Mouse (Mus musculus): Measurements from ENCODE around the gene Pnpla2. TPM values are rescaled to one million over a fixed set of nuclear protein-coding genes. Genes with fewer than 3 reads are reported as not detected.

Pnpla2 gene
- polyA plus RNA-seq, 1 experiment from 2014 or later: 17.6 TPM

DNA sequence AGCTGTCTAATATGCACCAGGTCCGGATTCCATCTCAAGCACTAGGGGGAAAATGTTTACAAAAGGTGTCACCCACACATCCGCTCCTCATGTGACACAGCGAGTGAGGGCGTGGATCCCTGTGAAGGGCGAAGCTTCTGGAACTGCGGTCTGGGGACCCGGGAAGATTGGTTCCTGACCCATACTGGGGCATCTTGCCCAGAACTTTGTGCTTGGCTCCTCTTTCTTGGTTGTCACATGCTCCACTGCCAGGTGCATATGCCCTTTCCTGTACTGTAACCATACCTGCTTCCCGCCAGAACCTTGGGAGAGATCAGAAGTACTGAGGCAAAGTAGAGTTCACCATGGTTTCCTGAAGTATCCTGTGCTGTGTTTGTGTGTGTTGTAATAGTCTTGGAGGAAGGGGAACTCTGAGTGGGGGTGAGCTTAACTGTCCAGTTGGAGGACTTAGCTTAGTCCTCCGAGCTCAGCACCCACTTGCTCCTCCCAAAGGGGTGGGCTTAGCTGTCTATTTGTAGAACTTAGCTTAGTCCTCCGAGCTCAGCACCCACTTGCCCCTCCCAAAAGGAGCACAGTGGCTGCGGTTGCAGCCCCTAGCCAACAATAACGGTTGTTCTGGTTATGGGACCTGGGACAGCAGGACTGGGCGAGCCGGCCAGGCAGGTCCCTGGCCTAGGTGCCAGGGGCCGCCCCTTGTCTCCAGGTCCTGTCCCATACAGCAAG, 5.6 kb downstream of the Pnpla2 start, which contains the start of gene Cracr2b:
Cracr2b (plus strand) TSS at position 704 of the 723 bp plus-strand sequence.
- no peak within 1 kb of the TSS for H3K27ac ChIP-seq (ENCODE audit: low read depth, low read length)

DNA sequence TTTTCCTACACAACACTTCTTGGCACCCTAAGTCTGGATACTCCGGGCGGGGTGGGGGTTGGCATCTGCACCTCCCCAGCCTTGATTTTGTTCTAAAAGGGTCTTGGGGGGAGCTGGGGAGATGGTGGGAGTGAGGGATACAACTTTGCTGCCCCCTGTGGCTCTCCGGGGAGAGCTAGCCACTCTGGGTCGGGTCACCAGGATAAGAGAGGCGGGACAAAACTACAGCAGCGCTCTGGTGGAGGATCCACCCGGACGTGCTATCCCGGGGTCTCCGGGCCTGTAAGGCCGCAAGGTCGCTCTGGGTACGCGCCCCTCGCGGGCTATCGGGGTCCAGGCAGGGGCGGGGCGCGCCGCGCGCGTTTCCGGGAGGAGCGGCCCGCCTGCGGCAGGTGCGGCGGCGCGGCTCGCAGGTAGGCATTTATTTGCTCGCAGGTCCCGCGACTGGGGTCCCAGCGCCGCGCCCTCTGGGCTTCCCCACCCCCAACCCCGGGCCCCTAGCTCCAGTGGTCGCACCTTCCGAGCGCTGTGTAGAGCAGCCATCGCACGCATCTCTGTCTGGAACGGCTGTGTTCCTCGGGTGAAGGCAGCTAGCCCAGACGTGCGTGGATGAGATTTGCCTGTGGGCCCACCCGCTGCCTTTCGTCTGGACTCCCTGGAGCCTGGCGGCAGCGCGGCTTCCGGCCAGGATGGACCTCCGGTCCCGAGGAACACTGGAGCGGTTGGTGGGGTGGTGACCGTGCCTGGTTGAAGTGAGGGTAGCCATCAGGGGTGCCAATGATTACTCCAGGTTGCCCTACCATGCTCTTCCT, 6.7 kb downstream of the Pnpla2 start:
- Histone ChIP-seq H3K27ac (ENCODE audit: low read depth, low read length) (no peak overlapping the region), H3K4me3 (ENCODE audit: low read depth, low read length) (peak overlapping the region; percentile 27), H3K4me2 (ENCODE audit: low read depth) (peak overlapping the region; percentile 46), H3K4me1 (ENCODE audit: control insufficient read depth, insufficient read depth, low read length) (0 out of 2 replicates have a peak, but pooled peaks cover 5% of the 10 kb centered on the region), H3K9ac (ENCODE audit: low read length) (peak overlapping the region; percentile 32; the same call in 1 of the 2 replicates), H3K9me3 (ENCODE audit: control insufficient read depth, low read length) (no peaks in the 10 kb centered on the region), H3K27me3 (ENCODE audit: control insufficient read depth, insufficient read depth, low read length) (peaks cover 69% of the 10 kb centered on the region), H3K36me3 (ENCODE audit: control insufficient read depth, insufficient read depth, low read length) (no peaks in the 10 kb centered on the region)
- 2% methylated on average over 59 of the region's 59 CpGs for WGBS
- no peak for DNase-seq (ENCODE audit: low spot score)
- no peak for ATAC-seq (ENCODE audit: insufficient read depth, low FRiP score, low TSS enrichment)

More for the DNA sequence above, 5.6 kb downstream of the Pnpla2 start, which contains the start of gene Cracr2b:
- ATAC-seq (ENCODE audit: insufficient read depth, low FRiP score, low TSS enrichment) (no peak), DNase-seq (ENCODE audit: low spot score) (no peak)
- Histone ChIP-seq H3K36me3 (ENCODE audit: control insufficient read depth, insufficient read depth, low read length) (no peaks in the 10 kb centered on the region), H3K4me2 (ENCODE audit: low read depth) (peak within 1 kb of the TSS; percentile 46), H3K9me3 (ENCODE audit: control insufficient read depth, low read length) (no peaks in the 10 kb centered on the region), H3K4me3 (ENCODE audit: low read depth, low read length) (peak within 1 kb of the TSS; percentile 27), H3K9ac (ENCODE audit: low read length) (peak within 1 kb of the TSS; percentile 32; the same call in 1 of the 2 replicates), H3K4me1 (ENCODE audit: control insufficient read depth, insufficient read depth, low read length) (peaks cover 11% of the 10 kb centered on the region), H3K27me3 (ENCODE audit: control insufficient read depth, insufficient read depth, low read length) (peaks cover 59% of the 10 kb centered on the region)
- 72% methylated on average over 15 of the region's 15 CpGs for WGBS

DNA sequence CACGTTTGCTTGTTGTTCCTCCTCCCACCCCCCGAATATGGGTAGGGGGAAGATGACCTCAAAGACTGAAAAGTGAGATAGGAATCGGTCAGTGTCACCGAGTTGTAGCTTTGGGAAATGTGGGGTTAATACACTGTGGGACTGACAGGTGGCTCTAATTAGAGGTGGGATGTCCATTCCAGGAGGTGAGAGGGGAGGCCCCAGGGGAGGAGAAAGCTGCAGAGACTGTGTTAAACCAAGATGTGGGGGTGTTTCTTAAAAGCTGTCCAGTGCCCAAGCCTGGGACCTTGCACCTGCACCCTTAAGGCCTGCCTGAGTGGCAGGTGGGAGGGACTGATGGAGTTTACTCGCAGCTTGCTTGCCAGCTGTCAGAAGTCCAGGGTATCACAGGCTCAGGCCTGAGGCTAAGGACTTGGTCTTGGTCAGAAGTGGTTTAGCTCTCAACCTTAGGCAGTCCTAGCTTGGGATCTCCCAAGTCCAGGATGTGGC, 7.4 kb downstream of the Pnpla2 start:
- Histone ChIP-seq H3K4me1 (ENCODE audit: control insufficient read depth, insufficient read depth, low read length) (0 out of 2 replicates have a peak, but pooled peaks cover 9% of the 10 kb centered on the region), H3K9me3 (ENCODE audit: control insufficient read depth, low read length) (no peaks in the 10 kb centered on the region), H3K36me3 (ENCODE audit: control insufficient read depth, insufficient read depth, low read length) (no peaks in the 10 kb centered on the region), H3K27ac (ENCODE audit: low read depth, low read length) (no peak overlapping the region), H3K9ac (ENCODE audit: low read length) (no peak overlapping the region), H3K4me2 (ENCODE audit: low read depth) (no peak overlapping the region; the same call in 1 of the 2 replicates), H3K27me3 (ENCODE audit: control insufficient read depth, insufficient read depth, low read length) (peaks cover 71% of the 10 kb centered on the region), H3K4me3 (ENCODE audit: low read depth, low read length) (no peak overlapping the region)
- ATAC-seq (ENCODE audit: insufficient read depth, low FRiP score, low TSS enrichment): no peak
- 19% methylated on average over 5 of the region's 5 CpGs for WGBS
- no peak for DNase-seq (ENCODE audit: low spot score)

DNA sequence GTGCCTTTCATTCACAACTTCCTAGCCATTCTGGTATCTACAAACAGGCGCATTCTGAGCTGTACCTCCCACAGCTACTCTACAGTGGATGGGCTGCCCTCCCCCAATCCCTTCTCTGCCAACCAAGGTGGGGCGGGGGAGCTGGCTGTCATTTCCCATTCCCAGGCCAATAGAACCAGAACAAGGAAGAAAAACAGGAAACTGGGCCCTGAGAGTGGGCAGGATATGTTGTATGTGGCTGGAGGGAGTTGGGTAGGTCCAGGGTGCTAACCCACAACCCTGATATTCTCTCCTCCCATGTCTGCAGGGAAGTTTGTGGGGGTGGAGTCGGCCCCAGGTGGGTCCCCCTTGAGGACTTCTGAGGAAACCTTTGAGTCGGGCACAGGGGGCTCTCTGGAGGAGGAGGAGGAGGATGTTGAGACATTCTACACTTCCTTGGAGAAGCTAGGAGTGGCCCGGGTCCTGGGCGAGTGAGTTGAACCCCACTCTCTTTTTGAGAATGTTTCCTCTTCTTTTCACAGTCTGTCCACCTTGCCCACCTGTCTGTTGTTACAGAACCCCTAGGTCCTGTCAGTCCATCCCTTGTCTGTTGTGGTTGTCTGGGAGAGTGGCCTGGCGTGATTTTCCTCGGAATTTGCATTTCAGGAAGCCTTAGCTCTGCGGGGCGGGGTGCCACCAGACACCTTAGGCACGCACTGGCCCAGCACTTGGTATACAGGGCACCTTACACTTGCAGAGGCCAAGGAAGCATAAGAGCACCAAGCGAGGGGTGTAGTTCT, 9.0 kb downstream of the Pnpla2 start:
- no peak for DNase-seq (ENCODE audit: low spot score)
- H3K9ac ChIP-seq (ENCODE audit: low read length): no peak overlapping the region

DNA sequence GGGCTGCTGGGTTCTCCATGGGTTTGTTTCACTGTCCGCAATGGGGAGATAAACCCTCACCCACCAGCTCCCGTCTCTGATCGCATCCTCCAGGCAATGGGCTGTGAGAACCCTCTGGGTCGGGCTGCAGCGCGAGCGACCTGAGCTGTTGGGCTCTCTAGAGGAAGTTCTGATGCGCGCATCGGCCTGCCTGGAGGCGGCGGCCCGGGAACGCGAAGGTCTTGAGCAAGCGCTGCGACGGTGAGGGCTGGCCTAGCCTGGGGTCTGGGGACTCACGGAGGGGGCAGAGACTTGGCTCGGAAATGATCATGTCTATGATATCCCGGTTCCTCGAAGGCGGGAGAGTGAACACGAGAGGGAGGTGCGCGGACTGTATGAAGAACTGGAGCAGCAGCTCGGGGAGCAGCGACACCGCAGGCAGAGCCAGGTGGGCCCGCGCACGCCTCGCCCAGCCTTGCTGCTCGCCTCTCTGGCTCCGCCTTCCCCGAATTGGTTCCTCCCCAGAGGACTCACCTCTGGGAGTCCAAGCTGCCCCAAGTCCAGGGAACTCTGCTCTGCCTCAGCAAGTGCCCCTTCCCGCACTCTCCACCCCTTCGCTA, 9.7 kb downstream of the Pnpla2 start:
- H3K4me2 ChIP-seq (ENCODE audit: low read depth): peak overlapping the region; percentile 1
- peaks cover 1% of the 10 kb centered on the region; the same call in 1 of the 2 replicates for H3K36me3 ChIP-seq (ENCODE audit: control insufficient read depth, insufficient read depth, low read length)
- no peaks in the 10 kb centered on the region for H3K9me3 ChIP-seq (ENCODE audit: control insufficient read depth, low read length)
- ATAC-seq (ENCODE audit: insufficient read depth, low FRiP score, low TSS enrichment): no peak
- H3K4me3 ChIP-seq (ENCODE audit: low read depth, low read length): 0 out of 2 replicates have a peak overlapping the region, but pooled peaks have one; percentile 10
- H3K27ac ChIP-seq (ENCODE audit: low read depth, low read length): no peak overlapping the region
- DNase-seq (ENCODE audit: low spot score): no peak
- no peak overlapping the region for H3K9ac ChIP-seq (ENCODE audit: low read length)
- 3% methylated on average over 38 of the region's 38 CpGs for WGBS
- peaks cover 68% of the 10 kb centered on the region for H3K27me3 ChIP-seq (ENCODE audit: control insufficient read depth, insufficient read depth, low read length)
- H3K4me1 ChIP-seq (ENCODE audit: control insufficient read depth, insufficient read depth, low read length): peaks cover 23% of the 10 kb centered on the region

More for the DNA sequence above, 9.0 kb downstream of the Pnpla2 start:
- Histone ChIP-seq H3K4me3 (ENCODE audit: low read depth, low read length) (no peak overlapping the region), H3K27me3 (ENCODE audit: control insufficient read depth, insufficient read depth, low read length) (peaks cover 71% of the 10 kb centered on the region), H3K4me2 (ENCODE audit: low read depth) (no peak overlapping the region), H3K27ac (ENCODE audit: low read depth, low read length) (no peak overlapping the region), H3K36me3 (ENCODE audit: control insufficient read depth, insufficient read depth, low read length) (no peaks in the 10 kb centered on the region), H3K9me3 (ENCODE audit: control insufficient read depth, low read length) (no peaks in the 10 kb centered on the region), H3K4me1 (ENCODE audit: control insufficient read depth, insufficient read depth, low read length) (peaks cover 16% of the 10 kb centered on the region)
- ATAC-seq (ENCODE audit: insufficient read depth, low FRiP score, low TSS enrichment): no peak
- 25% methylated on average over 12 of the region's 12 CpGs for WGBS

DNA sequence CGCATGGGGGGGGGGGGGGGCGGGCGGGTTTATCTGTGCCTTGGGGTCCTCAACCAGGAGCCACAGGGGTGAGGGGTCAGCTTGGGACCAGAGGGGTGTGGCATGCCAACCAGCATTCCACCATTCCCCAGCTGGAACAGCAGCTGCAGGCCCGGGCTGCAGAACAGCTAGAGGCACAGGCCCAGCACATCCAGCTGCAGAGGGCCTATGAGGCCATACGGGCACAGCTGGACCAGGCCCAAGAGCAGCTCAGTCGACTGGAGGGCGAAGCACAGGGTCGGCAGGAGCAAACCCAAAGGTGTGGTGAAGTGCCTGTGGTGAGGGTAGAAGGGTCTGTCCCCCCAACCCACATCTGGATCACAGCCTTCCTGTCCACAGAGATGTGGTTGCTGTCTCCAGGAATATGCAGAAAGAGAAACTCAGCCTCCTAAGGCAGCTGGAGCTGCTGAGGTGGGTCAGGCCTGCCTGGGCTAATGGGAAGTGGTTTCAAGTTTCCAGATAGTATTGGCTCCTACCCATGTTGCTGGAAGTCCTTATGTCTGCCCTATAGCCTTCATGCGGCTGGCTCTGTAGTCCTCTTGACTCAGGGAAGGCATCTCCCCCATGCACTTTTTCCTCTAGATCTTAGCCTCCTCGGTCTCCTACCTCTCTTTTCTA, 10.5 kb downstream of the Pnpla2 start:
- DNase-seq (ENCODE audit: low spot score) (no peak), ATAC-seq (ENCODE audit: insufficient read depth, low FRiP score, low TSS enrichment) (no peak)
- 30% methylated on average over 10 of the region's 10 CpGs for WGBS
- Histone ChIP-seq H3K27ac (ENCODE audit: low read depth, low read length) (no peak overlapping the region), H3K4me1 (ENCODE audit: control insufficient read depth, insufficient read depth, low read length) (peaks cover 23% of the 10 kb centered on the region), H3K4me3 (ENCODE audit: low read depth, low read length) (0 out of 2 replicates have a peak overlapping the region, but pooled peaks have one; percentile 10), H3K27me3 (ENCODE audit: control insufficient read depth, insufficient read depth, low read length) (peaks cover 62% of the 10 kb centered on the region), H3K9me3 (ENCODE audit: control insufficient read depth, low read length) (no peaks in the 10 kb centered on the region), H3K9ac (ENCODE audit: low read length) (no peak overlapping the region), H3K4me2 (ENCODE audit: low read depth) (no peak overlapping the region), H3K36me3 (ENCODE audit: control insufficient read depth, insufficient read depth, low read length) (peaks cover 9% of the 10 kb centered on the region)

DNA sequence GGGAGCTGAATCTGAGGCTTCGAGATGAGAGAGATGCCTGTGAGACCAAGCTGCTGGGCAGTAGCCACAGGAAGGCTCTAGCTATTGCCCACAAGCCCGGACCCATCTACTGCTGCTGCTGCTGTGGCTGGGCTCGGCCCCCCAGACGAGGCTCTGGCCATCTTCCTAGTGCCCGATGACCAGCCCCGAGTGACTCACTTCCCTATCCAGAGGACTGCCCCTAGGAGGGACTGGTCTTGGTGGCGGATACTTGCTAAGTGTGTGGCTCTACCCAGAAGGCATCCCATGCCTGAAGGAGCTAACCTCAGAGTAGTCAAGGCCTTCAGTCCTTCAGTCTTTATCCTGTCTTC, 11.0 kb downstream of the Pnpla2 start:
- H3K4me2 ChIP-seq (ENCODE audit: low read depth): no peak overlapping the region
- H3K4me3 ChIP-seq (ENCODE audit: low read depth, low read length): no peak overlapping the region
- WGBS: 74% methylated on average over 7 of the region's 7 CpGs
- peaks cover 11% of the 10 kb centered on the region for H3K36me3 ChIP-seq (ENCODE audit: control insufficient read depth, insufficient read depth, low read length)
- ATAC-seq (ENCODE audit: insufficient read depth, low FRiP score, low TSS enrichment): no peak
- no peak overlapping the region for H3K9ac ChIP-seq (ENCODE audit: low read length)
- H3K9me3 ChIP-seq (ENCODE audit: control insufficient read depth, low read length): no peaks in the 10 kb centered on the region
- peaks cover 57% of the 10 kb centered on the region for H3K27me3 ChIP-seq (ENCODE audit: control insufficient read depth, insufficient read depth, low read length)
- DNase-seq (ENCODE audit: low spot score): no peak
- peaks cover 23% of the 10 kb centered on the region for H3K4me1 ChIP-seq (ENCODE audit: control insufficient read depth, insufficient read depth, low read length)
- no peak overlapping the region for H3K27ac ChIP-seq (ENCODE audit: low read depth, low read length)
